Comparison of ENCODE assay signal across 9 mouse cellular contexts in genomic region chr10:75703504-75703903, GRCm38 (mm10). TPM values are rescaled to one million over a fixed set of nuclear protein-coding genes. Genes with fewer than 3 reads are reported as not detected.
DNase-seq lines count a peak whose midpoint lies in the region; ATAC-seq and TF ChIP-seq lines count a peak whose summit lies in the region.
"Had no signal": no experiment of that assay in that cellular context is flagged by ENCODE, and none has a peak within 500 bp of the region (broad histone marks: within the 10 kb centered on the region; RNA-seq: fewer than 3 reads in every experiment).

No protein-coding gene starts in this region.

- H3K27me3 ChIP-seq in liver, postnatal 0 days (ENCODE audit: insufficient read depth, low read length): no peaks in the 10 kb centered on the region

- H3K27ac ChIP-seq in gastrocnemius, adult 2 months: peak overlapping the region; percentile 83
- no peak overlapping the region for H3K27ac ChIP-seq in liver, postnatal 0 days (ENCODE audit: low read depth)

- ATAC-seq in liver, postnatal 0 days: no peak
- ATAC-seq in frontal cortex, adult (ENCODE audit: low TSS enrichment): no peak

- peaks cover 43% of the 10 kb centered on the region for H3K36me3 ChIP-seq in liver, postnatal 0 days (replicated peaks; ENCODE audit: insufficient read depth, low read length)

- no peak overlapping the region for H3K4me2 ChIP-seq in liver, postnatal 0 days (ENCODE audit: low read depth, low read length)

- H3K4me3 ChIP-seq in gastrocnemius, adult 2 months: no peak overlapping the region
- H3K4me3 ChIP-seq in liver, postnatal 0 days (ENCODE audit: low read depth, low read length): no peak overlapping the region
- H3K4me3 ChIP-seq: erythroblast, embryonic 14.5 days had no signal

- H3K9ac ChIP-seq in liver, postnatal 0 days (replicated peaks): no peak overlapping the region

- no peak for DNase-seq in gastrocnemius, adult 2 months
- no peak for DNase-seq in gastrocnemius, postnatal 10 days
- DNase-seq in testis, postnatal 10 days (ENCODE audit: low spot score): peak; percentile 62
- no peak for DNase-seq in testis, postnatal 14 days (ENCODE audit: low spot score)
- DNase-seq in liver, postnatal 0 days: no peak
- no peak for DNase-seq in right cerebral cortex, postnatal 25 days
- DNase-seq in spleen, postnatal 36 days (ENCODE audit: low spot score in 2 of 2): no peak

- peak; percentile 51 for TF ChIP-seq CTCF in gastrocnemius, adult 2 months (IDR thresholded peaks at IDR 0.05)
- peak; percentile 59 for TF ChIP-seq CTCF in liver, postnatal 0 days (IDR thresholded peaks at IDR 0.05; ENCODE audit: low read depth)

- 63% methylated on average over 1 of the region's 1 CpGs for WGBS in liver, postnatal 0 days (ENCODE audit: insufficient replicate concordance)

- H3K4me1 ChIP-seq in liver, postnatal 0 days (ENCODE audit: insufficient read depth): peaks cover 29% of the 10 kb centered on the region

- H3K9me3 ChIP-seq in liver, postnatal 0 days (ENCODE audit: low read length): no peaks in the 10 kb centered on the region

- intact Hi-C loops in gastrocnemius, adult 2 months (cut with DNase I): loop anchor here (5.0 kb wide), 1 partner anchor 66 kb away; no protein-coding TSS in a partner anchor

- no peak for TF ChIP-seq EP300 in liver, postnatal 0 days (IDR thresholded peaks at IDR 0.05; ENCODE audit: low read depth)

RNA-seq across cellular contexts. Expression of gene Susd2, which starts 59.7 kb away (rescaled TPM):
- 1 to 10 TPM; 1.0 to 2.4 TPM for total RNA-seq in gastrocnemius, adult 2 months (2021)
- 1 to 10 TPM; 2.6 to 3.3 TPM for total RNA-seq in gastrocnemius, postnatal 10 days (2021)
- polyA plus RNA-seq in liver, postnatal 0 days (2015; fragmentation: Nextera tagmentation; extraction: Ambion mirVana): 1.6 TPM in 2 replicates
